In genomic region chr14:25202312-25202711, GRCm38 (mm10) we compare ENCODE assay signal across 14 mouse cellular contexts.
DNase-seq lines count a peak whose midpoint lies in the region; ATAC-seq and TF ChIP-seq lines count a peak whose summit lies in the region.
"Had no signal": no experiment of that assay in that cellular context is flagged by ENCODE, and none has a peak within 500 bp of the region (broad histone marks: within the 10 kb centered on the region; RNA-seq: fewer than 3 reads in every experiment).

No protein-coding gene starts in this region.

- no peak for ATAC-seq in forebrain, postnatal 0 days
- no peak for ATAC-seq in forebrain, embryonic 15.5 days (replicated peaks)

- no peak for DNase-seq in forebrain, postnatal 0 days
- DNase-seq in left cerebral cortex, adult 2 months (ENCODE audit: extremely low spot score in 1 of 2, low spot score in 2 of 2): no peak
- DNase-seq in left cerebral cortex, adult 9 months (ENCODE audit: low spot score in 2 of 2): no peak
- DNase-seq in cerebellum, adult 18-20 months: peak; percentile 63 to 76
- no peak for DNase-seq in embryonic facial prominence, embryonic 10.5 days (ENCODE audit: low spot score)
- DNase-seq in frontal cortex, postnatal 10 days (ENCODE audit: low spot score in 2 of 2): no peak
- DNase-seq in thymus, postnatal 4 days: no peak
- DNase-seq: kidney, adult 9 months; midbrain, embryonic 14.5 days; right cerebral cortex, postnatal 25 days had no signal

- no peak overlapping the region for H3K4me3 ChIP-seq in forebrain, postnatal 0 days (ENCODE audit: low read depth, low read length)
- no peak overlapping the region for H3K4me3 ChIP-seq in forebrain, embryonic 15.5 days
- H3K4me3 ChIP-seq in left cerebral cortex, adult 2 months: no peak overlapping the region
- H3K4me3 ChIP-seq in embryonic facial prominence, embryonic 10.5 days: no peak overlapping the region
- H3K4me3 ChIP-seq: hindbrain, embryonic 13.5 days; limb, embryonic 13.5 days had no signal

- TF ChIP-seq CTCF in forebrain, postnatal 0 days (IDR thresholded peaks at IDR 0.05; ENCODE audit: low read depth): 0 out of 2 replicates have a peak, but pooled peaks have one; percentile 13
- TF ChIP-seq CTCF in left cerebral cortex, adult 2 months (IDR thresholded peaks at IDR 0.05): peak; percentile 20; the same call in 1 of the 2 replicates

- H3K9me3 ChIP-seq in forebrain, postnatal 0 days (ENCODE audit: low read length): no peaks in the 10 kb centered on the region
- no peaks in the 10 kb centered on the region for H3K9me3 ChIP-seq in forebrain, embryonic 15.5 days
- no peaks in the 10 kb centered on the region for H3K9me3 ChIP-seq in embryonic facial prominence, embryonic 10.5 days
- H3K9me3 ChIP-seq: hindbrain, embryonic 13.5 days; limb, embryonic 13.5 days had no signal

- no peak overlapping the region for H3K27ac ChIP-seq in forebrain, postnatal 0 days (ENCODE audit: low read depth, low read length)
- H3K27ac ChIP-seq in forebrain, embryonic 15.5 days (replicated peaks): no peak overlapping the region
- no peak overlapping the region for H3K27ac ChIP-seq in left cerebral cortex, adult 2 months
- H3K27ac ChIP-seq in embryonic facial prominence, embryonic 10.5 days (replicated peaks): peak overlapping the region; percentile 11; the same call in 1 of the 2 replicates
- H3K27ac ChIP-seq: hindbrain, embryonic 13.5 days; macrophage had no signal

- intact Hi-C loops in left cerebral cortex, adult 2 months (cut with DNase I): no loop called here

- no peak overlapping the region for H3K4me2 ChIP-seq in forebrain, postnatal 0 days (ENCODE audit: low read depth)
- H3K4me2 ChIP-seq in forebrain, embryonic 15.5 days (replicated peaks): no peak overlapping the region
- H3K4me2 ChIP-seq: hindbrain, embryonic 13.5 days; limb, embryonic 13.5 days had no signal

- H3K4me1 ChIP-seq in forebrain, postnatal 0 days (ENCODE audit: insufficient read depth): no peaks in the 10 kb centered on the region
- peaks cover 10% of the 10 kb centered on the region for H3K4me1 ChIP-seq in forebrain, embryonic 15.5 days
- H3K4me1 ChIP-seq in embryonic facial prominence, embryonic 10.5 days: peaks cover 44% of the 10 kb centered on the region

- H3K9ac ChIP-seq in forebrain, postnatal 0 days: no peak overlapping the region
- no peak overlapping the region for H3K9ac ChIP-seq in forebrain, embryonic 15.5 days (replicated peaks)
- H3K9ac ChIP-seq: hindbrain, embryonic 13.5 days; limb, embryonic 13.5 days had no signal

- whole genome bisulfite sequencing in forebrain, postnatal 0 days: 95% methylated on average over 2 of the region's 2 CpGs
- 93% methylated on average over 2 of the region's 2 CpGs for WGBS in forebrain, embryonic 15.5 days
- WGBS in embryonic facial prominence, embryonic 10.5 days: 79% methylated on average over 2 of the region's 2 CpGs

- H3K27me3 ChIP-seq in forebrain, postnatal 0 days (ENCODE audit: insufficient read depth, low read length): no peaks in the 10 kb centered on the region
- no peaks in the 10 kb centered on the region for H3K27me3 ChIP-seq in forebrain, embryonic 15.5 days
- peaks cover 4% of the 10 kb centered on the region; the same call in 1 of the 2 replicates for H3K27me3 ChIP-seq in embryonic facial prominence, embryonic 10.5 days (replicated peaks; ENCODE audit: low read depth, poor library complexity, severe bottlenecking)
- H3K27me3 ChIP-seq: limb, embryonic 13.5 days had no signal

- H3K36me3 ChIP-seq in forebrain, postnatal 0 days (ENCODE audit: insufficient read depth): no peaks in the 10 kb centered on the region
- H3K36me3 ChIP-seq in forebrain, embryonic 15.5 days: no peaks in the 10 kb centered on the region
- H3K36me3 ChIP-seq in embryonic facial prominence, embryonic 10.5 days (replicated peaks): no peaks in the 10 kb centered on the region
- H3K36me3 ChIP-seq: hindbrain, embryonic 13.5 days; limb, embryonic 13.5 days had no signal

Comparison
In these comparisons a context has a peak if more than half of its experiments do, and no peak if none do; other contexts are left out.
1. DNase-seq: peak in cerebellum, adult 18-20 months (2 of 2); none in forebrain, postnatal 0 days (single experiment), left cerebral cortex, adult 2 months (0 of 2), left cerebral cortex, adult 9 months (0 of 2), embryonic facial prominence, embryonic 10.5 days (single experiment), frontal cortex, postnatal 10 days (0 of 2) and thymus, postnatal 4 days (single experiment).